Mouse (Mus musculus) midbrain, embryonic 14.5 days (tissue): Measurements from ENCODE around the gene Pak6. TPM values are rescaled to one million over a fixed set of nuclear protein-coding genes. Genes with fewer than 3 reads are reported as not detected.

Experiments
- ATAC-seq: fragments of 200-750 bp; cut with Nextera tagmentation; 2 replicates; pipeline ENCODE4 v1.8.0; 2017; ENCODE audit warnings: moderate number of reproducible peaks, moderate library complexity; ENCODE audit not compliant: low FRiP score, low TSS enrichment
- DNase-seq: peaks from one replicate; pipeline ENCODE4 v3.0.0-alpha.2; 2015
- H3K27ac ChIP-seq: fragments of 300-500 bp; sonication (generic); replicated peaks from 2 replicates; pipeline ENCODE4 v1.5.1; 2014; ENCODE audit warnings: mild to moderate bottlenecking, low read depth, low read length, moderate library complexity
- H3K27me3 ChIP-seq: fragments of 300-500 bp; sonication (generic); 2 replicates; pipeline ENCODE4 v1.6.1; 2014; ENCODE audit warnings: low read length, control low read depth, mixed read lengths; ENCODE audit not compliant: control insufficient read depth, insufficient read depth
- H3K36me3 ChIP-seq: fragments of 300-500 bp; sonication (generic); 2 replicates; pipeline ENCODE4 v1.6.1; 2014; ENCODE audit warnings: low read length, control low read depth; ENCODE audit not compliant: control insufficient read depth, insufficient read depth
- H3K4me1 ChIP-seq: fragments of 300-500 bp; sonication (generic); 2 replicates; pipeline ENCODE4 v1.6.1; 2014; ENCODE audit warnings: mild to moderate bottlenecking, antibody characterized with exemption, low read length, control low read depth; ENCODE audit not compliant: control insufficient read depth, insufficient read depth
- H3K4me2 ChIP-seq: fragments of 300-500 bp; sonication (generic); 2 replicates; pipeline ENCODE4 v1.6.1; 2014; ENCODE audit warnings: mild to moderate bottlenecking, low read length, moderate library complexity
- H3K4me3 ChIP-seq: fragments of 300-500 bp; sonication (generic); replicated peaks from 2 replicates; pipeline ENCODE4 v1.5.1; 2014; ENCODE audit warnings: low read depth, low read length
- H3K9ac ChIP-seq: fragments of 300-500 bp; sonication (generic); replicated peaks from 2 replicates; pipeline ENCODE4 v1.6.1; 2014; ENCODE audit warnings: mild to moderate bottlenecking, low read length, moderate library complexity
- H3K9me3 ChIP-seq: fragments of 300-500 bp; sonication (generic); 2 replicates; pipeline ENCODE4 v1.6.1; 2016; ENCODE audit warnings: low read length, control low read depth, mixed read lengths; ENCODE audit not compliant: control insufficient read depth
- WGBS: fragments of 180-500 bp; shearing (Covaris S2); extraction: QIAGEN DNeasy Blood & Tissue Kit; methylation state at CpG from one replicate; pipeline ENCODE4 v1.1.7; 2014; 5-methylcytosine and 5-hydroxymethylcytosine counted together
- polyA plus RNA-seq: library from polyadenylated mRNA; unstranded; fragments of >200 nt; fragmentation: Nextera tagmentation; extraction: Ambion mirVana; gene quantifications from 2 replicates; pipeline ENCODE4 v1.2.1, GENCODE M21; 2014

The Pak6 gene
- polyA plus RNA-seq: 32.4 and 38.4 TPM in 2 replicates

- peak within 1 kb of the TSS; percentile 53 for H3K4me3 ChIP-seq
- H3K9ac ChIP-seq: peak within 1 kb of the TSS; percentile 74
- DNase-seq: peak; percentile 77
- H3K4me2 ChIP-seq: peak within 1 kb of the TSS; percentile 88
- H3K27ac ChIP-seq: peak within 1 kb of the TSS; percentile 82
- H3K36me3 ChIP-seq: no peaks in the 10 kb centered on the region
- peak; percentile 49 for ATAC-seq
- 2% methylated on average over 37 of the region's 37 CpGs for WGBS
- no peaks in the 10 kb centered on the region for H3K9me3 ChIP-seq
- H3K27me3 ChIP-seq: no peaks in the 10 kb centered on the region
- H3K4me1 ChIP-seq: peaks cover 31% of the 10 kb centered on the region
These were observed at the start of gene Pak6 for GRCm38 (mm10) chr2:118662902-118663803. TSS of gene Pak6 (plus strand) at chr2:118663303.

GRCm38 (mm10) chr2:118618013-118618412 is 45.1 kb upstream of the Pak6 start:
- no peaks in the 10 kb centered on the region for H3K27me3 ChIP-seq
- peaks cover 23% of the 10 kb centered on the region; the same call in 1 of the 2 replicates for H3K36me3 ChIP-seq
- ATAC-seq: no peak
- no peak for DNase-seq
- H3K4me1 ChIP-seq: no peaks in the 10 kb centered on the region
- no peak overlapping the region for H3K4me3 ChIP-seq
- no peaks in the 10 kb centered on the region for H3K9me3 ChIP-seq
- no peak overlapping the region for H3K9ac ChIP-seq
- no peak overlapping the region for H3K27ac ChIP-seq
- H3K4me2 ChIP-seq: no peak overlapping the region
- WGBS: 96% methylated on average over 5 of the region's 5 CpGs

- ATAC-seq: no peak
- peaks cover 23% of the 10 kb centered on the region for H3K36me3 ChIP-seq
- 81% methylated on average over 2 of the region's 2 CpGs for WGBS
These were observed 43.0 kb upstream of the Pak6 start for GRCm38 (mm10) chr2:118620101-118620500.

GRCm38 (mm10) chr2:118620608-118621007 is 42.5 kb upstream of the Pak6 start:
- ATAC-seq: no peak
- Histone ChIP-seq H3K9me3 (no peaks in the 10 kb centered on the region), H3K4me1 (no peaks in the 10 kb centered on the region), H3K27ac (no peak overlapping the region), H3K4me2 (no peak overlapping the region), H3K9ac (no peak overlapping the region), H3K4me3 (no peak overlapping the region), H3K36me3 (peaks cover 20% of the 10 kb centered on the region), H3K27me3 (no peaks in the 10 kb centered on the region)
- no peak for DNase-seq
- 90% methylated on average over 8 of the region's 8 CpGs for WGBS

More at GRCm38 (mm10) chr2:118620101-118620500, 43.0 kb upstream of the Pak6 start:
- Histone ChIP-seq H3K27me3 (no peaks in the 10 kb centered on the region), H3K27ac (no peak overlapping the region), H3K4me1 (no peaks in the 10 kb centered on the region), H3K4me2 (no peak overlapping the region), H3K9ac (no peak overlapping the region), H3K4me3 (no peak overlapping the region), H3K9me3 (no peaks in the 10 kb centered on the region)
- no peak for DNase-seq

- Histone ChIP-seq H3K9me3 (no peaks in the 10 kb centered on the region), H3K36me3 (peaks cover 25% of the 10 kb centered on the region), H3K27ac (no peak overlapping the region), H3K4me3 (no peak overlapping the region), H3K9ac (no peak overlapping the region), H3K27me3 (no peaks in the 10 kb centered on the region), H3K4me2 (no peak overlapping the region), H3K4me1 (no peaks in the 10 kb centered on the region)
- DNase-seq: no peak
- no peak for ATAC-seq
- 92% methylated on average over 6 of the region's 6 CpGs for WGBS
These were observed 33.8 kb upstream of the Pak6 start for GRCm38 (mm10) chr2:118629276-118629675.

GRCm38 (mm10) chr2:118633441-118633840 is 29.7 kb upstream of the Pak6 start:
- peaks cover 22% of the 10 kb centered on the region; the same call in 1 of the 2 replicates for H3K36me3 ChIP-seq
- H3K27me3 ChIP-seq: no peaks in the 10 kb centered on the region
- no peak overlapping the region for H3K4me3 ChIP-seq
- no peak overlapping the region for H3K9ac ChIP-seq
- H3K4me2 ChIP-seq: no peak overlapping the region
- 44% methylated on average over 5 of the region's 5 CpGs for WGBS
- ATAC-seq (no peak), DNase-seq (no peak)
- no peaks in the 10 kb centered on the region for H3K9me3 ChIP-seq
- H3K4me1 ChIP-seq: no peaks in the 10 kb centered on the region
- no peak overlapping the region for H3K27ac ChIP-seq

GRCm38 (mm10) chr2:118637258-118637657 is 25.8 kb upstream of the Pak6 start:
- H3K27me3 ChIP-seq: no peaks in the 10 kb centered on the region
- peaks cover 18% of the 10 kb centered on the region; the same call in 1 of the 2 replicates for H3K36me3 ChIP-seq
- H3K4me3 ChIP-seq: no peak overlapping the region
- no peaks in the 10 kb centered on the region for H3K9me3 ChIP-seq
- DNase-seq (no peak), ATAC-seq (no peak)
- no peak overlapping the region for H3K9ac ChIP-seq
- 69% methylated on average over 5 of the region's 5 CpGs for WGBS
- no peaks in the 10 kb centered on the region for H3K4me1 ChIP-seq
- H3K27ac ChIP-seq: no peak overlapping the region
- no peak overlapping the region for H3K4me2 ChIP-seq

GRCm38 (mm10) chr2:118637888-118638526 is 25.1 kb upstream of the Pak6 start:
- DNase-seq (peak; percentile 89), ATAC-seq (peak; percentile 48; the same call in 1 of the 2 replicates)
- Histone ChIP-seq H3K9me3 (no peaks in the 10 kb centered on the region), H3K4me2 (no peak overlapping the region), H3K27ac (no peak overlapping the region), H3K36me3 (peaks cover 15% of the 10 kb centered on the region; the same call in 1 of the 2 replicates), H3K9ac (0 out of 2 replicates have a peak overlapping the region, but pooled peaks have one; percentile 31), H3K27me3 (no peaks in the 10 kb centered on the region), H3K4me3 (no peak overlapping the region), H3K4me1 (no peaks in the 10 kb centered on the region)
- 43% methylated on average over 8 of the region's 8 CpGs for WGBS
